ENCODE assay signal across 26 mouse cellular contexts in genomic region chr10:51320207-51320606, GRCm38 (mm10).
"Had no signal": no experiment of that assay in that cellular context is flagged by ENCODE, and none has a peak within 500 bp of the region (broad histone marks: within the 10 kb centered on the region; RNA-seq: fewer than 3 reads in every experiment).

No protein-coding gene starts in this region.

- H3K27me3 ChIP-seq: heart, embryonic 12.5 days; hindbrain, embryonic 12.5 days; intestine, embryonic 15.5 days; limb, embryonic 12.5 days; liver, embryonic 13.5 days; liver, embryonic 15.5 days had no signal

- H3K36me3 ChIP-seq: heart, embryonic 10.5 days; heart, embryonic 12.5 days; hindbrain, embryonic 10.5 days; hindbrain, embryonic 12.5 days; intestine, embryonic 15.5 days; limb, embryonic 12.5 days; liver, embryonic 13.5 days; liver, embryonic 15.5 days had no signal

- H3K4me3 ChIP-seq: gastrocnemius, adult 2 months; heart, embryonic 10.5 days; heart, embryonic 12.5 days; hindbrain, embryonic 10.5 days; hindbrain, embryonic 12.5 days; intestine, embryonic 15.5 days; layer of hippocampus, adult 2 months; left cerebral cortex, adult 2 months; limb, embryonic 12.5 days; liver, embryonic 13.5 days; liver, embryonic 15.5 days had no signal

- ATAC-seq: forebrain, postnatal 0 days; hindbrain, embryonic 16.5 days; inflammation-experienced regulatory T-cells, adult 6 months; intestine, embryonic 15.5 days; intestine, postnatal 0 days had no signal

- H3K4me1 ChIP-seq: heart, embryonic 10.5 days; heart, embryonic 12.5 days; hindbrain, embryonic 10.5 days; hindbrain, embryonic 12.5 days; intestine, embryonic 15.5 days; limb, embryonic 12.5 days; liver, embryonic 13.5 days; liver, embryonic 15.5 days had no signal

- H3K4me2 ChIP-seq: heart, embryonic 12.5 days; hindbrain, embryonic 12.5 days; hindbrain, embryonic 14.5 days; intestine, embryonic 15.5 days; limb, embryonic 12.5 days; liver, embryonic 11.5 days; liver, embryonic 13.5 days; liver, embryonic 15.5 days had no signal

- DNase-seq: forebrain, postnatal 0 days; gastrocnemius, adult 2 months; gastrocnemius, postnatal 10 days; gastrocnemius, postnatal 25 days; heart, adult 18-20 months; heart, postnatal 10 days; heart, postnatal 4 days; kidney, adult 18-20 months; kidney, adult 8-10 months; kidney, postnatal 36 days; liver; liver, embryonic 13.5 days had no signal

- H3K9me3 ChIP-seq: heart, embryonic 10.5 days; heart, embryonic 12.5 days; hindbrain, embryonic 10.5 days; hindbrain, embryonic 12.5 days; intestine, embryonic 15.5 days; limb, embryonic 12.5 days; liver, embryonic 13.5 days; liver, embryonic 15.5 days had no signal

- H3K9ac ChIP-seq: forebrain, postnatal 0 days; heart, embryonic 12.5 days; hindbrain, embryonic 12.5 days; hindbrain, embryonic 14.5 days; intestine, embryonic 15.5 days; limb, embryonic 12.5 days; liver, embryonic 13.5 days; liver, embryonic 15.5 days had no signal

- H3K27ac ChIP-seq: gastrocnemius, adult 2 months; heart, embryonic 10.5 days; hindbrain, embryonic 10.5 days; hindbrain, embryonic 12.5 days; hindbrain, embryonic 14.5 days; intestine, embryonic 15.5 days; layer of hippocampus, adult 2 months; left cerebral cortex, adult 2 months; limb, embryonic 12.5 days; liver, embryonic 13.5 days; liver, embryonic 15.5 days had no signal
